Mouse (Mus musculus) liver, adult 2 months (tissue): ENCODE measurements around the gene Smcr8. TPM values are rescaled to one million over a fixed set of nuclear protein-coding genes. Genes with fewer than 3 reads are reported as not detected.

Experiments
- DNase-seq: peaks from one replicate; pipeline ENCODE4 v3.0.0-alpha.2; 2011; ENCODE audit warnings: low read depth, low spot score; ENCODE audit errors: extremely low read depth
- H3K27ac ChIP-seq: fragments of 200-500 bp; replicated peaks from 2 replicates; pipeline ENCODE4 v1.5.1; 2012; ENCODE audit warnings: low read depth, mild to moderate bottlenecking, control low read depth, inconsistent platforms, low read length; ENCODE audit not compliant: insufficient read depth
- H3K27me3 ChIP-seq: fragments of 200-500 bp; 2 replicates; pipeline ENCODE4 v1.6.1; 2012; ENCODE audit warnings: mild to moderate bottlenecking, moderate library complexity, low read length, inconsistent platforms; ENCODE audit not compliant: control insufficient read depth, insufficient read depth
- H3K36me3 ChIP-seq: fragments of 200-500 bp; 2 replicates; pipeline ENCODE4 v1.6.1; 2012; ENCODE audit warnings: low read length, inconsistent platforms; ENCODE audit not compliant: control insufficient read depth, insufficient read depth
- H3K4me1 ChIP-seq: fragments of 200-500 bp; 2 replicates; pipeline ENCODE4 v1.6.1; 2011; ENCODE audit warnings: low read length; ENCODE audit not compliant: control insufficient read depth, insufficient read depth
- H3K4me3 ChIP-seq: fragments of 200-500 bp; 2 replicates; pipeline ENCODE4 v1.5.1; 2011; ENCODE audit warnings: low read depth, mild to moderate bottlenecking, control low read depth, low read length, moderate library complexity; ENCODE audit not compliant: insufficient read depth
- H3K79me2 ChIP-seq: fragments of 200-500 bp; 2 replicates; pipeline ENCODE4 v1.6.1; 2012; ENCODE audit warnings: inconsistent platforms, mild to moderate bottlenecking, low read length, moderate library complexity; ENCODE audit not compliant: control insufficient read depth, insufficient read depth
- H3K9ac ChIP-seq: fragments of 200-500 bp; 2 replicates; pipeline ENCODE4 v1.6.1; 2012; ENCODE audit warnings: low read depth, mild to moderate bottlenecking, control low read depth, inconsistent platforms, low read length
- CTCF ChIP-seq: fragments of 200-500 bp; IDR thresholded peaks from 2 replicates; pipeline ENCODE4 v1.5.1; 2011; ENCODE audit warnings: low read depth, low read length, control low read depth
- POLR2A ChIP-seq: fragments of 200-500 bp; IDR thresholded peaks from 2 replicates; pipeline ENCODE4 v1.6.1; 2011; ENCODE audit warnings: low read length, control low read depth; ENCODE audit not compliant: insufficient read depth; ENCODE audit errors: extremely low read depth
- WGBS: fragments of 180-500 bp; shearing (Covaris S2); methylation state at CpG from one replicate; pipeline ENCODE4 v1.1.7; 2018; 5-methylcytosine and 5-hydroxymethylcytosine counted together
- polyA plus RNA-seq: library from polyadenylated mRNA; depleted of rRNA; stranded (reverse); fragments of >200 nt; gene quantifications from 2 replicates; pipeline ENCODE4 v1.2.3, GENCODE M21; 2012
- total RNA-seq: library from RNA; depleted of rRNA; stranded (reverse); fragments of >200 nt; gene quantifications from 2 replicates; pipeline ENCODE4 v1.2.3, GENCODE M21; 2014

Gene Smcr8
- total and polyA plus RNA-seq, 2 experiments, result 7.7 to 9.3 TPM

- H3K4me3 ChIP-seq, result no peak overlapping the region
- 5% methylated on average over 1 of the region's 1 CpGs for WGBS
- no peak overlapping the region for H3K27ac ChIP-seq
- H3K4me1 ChIP-seq, result peaks cover 26% of the 10 kb centered on the region
- H3K36me3 ChIP-seq, result peaks cover 3% of the 10 kb centered on the region; the same call in 1 of the 2 replicates
- peaks cover 31% of the 10 kb centered on the region for H3K79me2 ChIP-seq
- H3K9ac ChIP-seq, result no peak overlapping the region
- no peak for TF ChIP-seq CTCF
- H3K27me3 ChIP-seq, result no peaks in the 10 kb centered on the region
- peak; percentile 61 for DNase-seq
These were observed 2.5 kb upstream of the Smcr8 start for GRCm38 (mm10) chr11:60774841-60775240.

DNA sequence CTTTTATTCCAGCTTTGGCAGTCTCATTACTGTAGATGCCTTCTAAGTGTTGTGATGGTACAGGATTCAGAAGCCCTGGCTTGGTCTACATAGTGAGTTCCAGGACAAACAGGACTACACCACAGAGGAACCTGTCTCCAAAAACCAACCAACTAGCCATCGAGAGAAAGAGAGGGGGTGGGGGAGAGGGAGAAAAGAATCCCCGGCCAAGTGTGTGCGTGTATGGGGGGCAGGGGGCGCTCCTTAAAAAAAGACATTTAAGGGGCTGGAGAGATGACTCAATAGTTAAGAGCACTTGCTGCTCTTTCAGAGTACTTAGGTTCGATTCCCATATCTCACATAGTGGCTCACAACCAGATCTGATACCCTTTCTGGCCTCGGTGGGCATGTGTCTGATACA lies 1.7 kb upstream of the Smcr8 start:
- H3K27me3 ChIP-seq, result no peaks in the 10 kb centered on the region
- WGBS, result 58% methylated on average over 6 of the region's 6 CpGs
- H3K79me2 ChIP-seq, result peaks cover 34% of the 10 kb centered on the region; the same call in 1 of the 2 replicates
- H3K27ac ChIP-seq, result no peak overlapping the region
- H3K36me3 ChIP-seq, result peaks cover 3% of the 10 kb centered on the region; the same call in 1 of the 2 replicates
- DNase-seq, result no peak
- peaks cover 29% of the 10 kb centered on the region for H3K4me1 ChIP-seq
- TF ChIP-seq POLR2A (no peak), CTCF (no peak)
- no peak overlapping the region for H3K4me3 ChIP-seq
- H3K9ac ChIP-seq, result no peak overlapping the region

DNA sequence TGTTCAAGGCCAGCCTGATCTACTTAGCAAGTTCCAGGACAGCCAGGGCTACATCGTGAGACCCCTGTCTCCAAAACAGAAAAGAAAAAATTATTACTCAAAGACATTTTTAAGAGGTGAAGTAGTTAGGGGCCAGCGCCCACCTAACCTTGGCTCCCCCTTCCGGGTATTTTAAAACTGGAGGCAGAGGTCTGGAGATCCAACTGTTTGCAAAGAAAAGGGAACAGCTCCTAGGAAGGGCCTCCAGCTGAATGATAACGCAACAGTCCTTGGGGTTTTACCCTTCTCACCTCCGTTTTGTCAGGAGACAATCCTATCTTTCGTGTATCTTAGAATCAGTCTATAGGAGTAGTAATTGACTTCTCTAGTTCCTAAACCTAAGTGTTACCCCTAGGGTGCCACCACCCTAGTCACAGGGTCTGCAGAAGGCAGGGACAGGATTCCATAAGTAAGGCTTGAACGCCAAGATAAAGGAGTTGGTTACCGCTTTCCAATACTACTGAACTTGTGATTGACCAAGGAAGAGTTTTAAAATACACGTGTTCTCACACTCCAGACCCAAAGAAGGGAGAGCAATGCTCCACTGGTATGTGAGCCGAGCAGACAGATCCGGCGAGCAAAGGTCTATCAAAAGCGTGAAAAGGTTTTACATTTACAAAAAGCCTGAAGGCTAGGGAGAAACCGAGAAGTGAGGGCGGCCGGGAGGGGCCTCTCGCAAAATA lies 1.1 kb upstream of the Smcr8 start:
- Histone ChIP-seq H3K4me3 (peak overlapping the region; percentile 77), H3K27me3 (no peaks in the 10 kb centered on the region), H3K27ac (peak overlapping the region; percentile 64), H3K36me3 (peaks cover 3% of the 10 kb centered on the region; the same call in 1 of the 2 replicates), H3K79me2 (peaks cover 37% of the 10 kb centered on the region; the same call in 1 of the 2 replicates), H3K9ac (peak overlapping the region; percentile 64), H3K4me1 (peaks cover 30% of the 10 kb centered on the region)
- DNase-seq, result no peak
- TF ChIP-seq CTCF, result no peak
- no peak for TF ChIP-seq POLR2A
- 4% methylated on average over 17 of the region's 17 CpGs for WGBS

DNA sequence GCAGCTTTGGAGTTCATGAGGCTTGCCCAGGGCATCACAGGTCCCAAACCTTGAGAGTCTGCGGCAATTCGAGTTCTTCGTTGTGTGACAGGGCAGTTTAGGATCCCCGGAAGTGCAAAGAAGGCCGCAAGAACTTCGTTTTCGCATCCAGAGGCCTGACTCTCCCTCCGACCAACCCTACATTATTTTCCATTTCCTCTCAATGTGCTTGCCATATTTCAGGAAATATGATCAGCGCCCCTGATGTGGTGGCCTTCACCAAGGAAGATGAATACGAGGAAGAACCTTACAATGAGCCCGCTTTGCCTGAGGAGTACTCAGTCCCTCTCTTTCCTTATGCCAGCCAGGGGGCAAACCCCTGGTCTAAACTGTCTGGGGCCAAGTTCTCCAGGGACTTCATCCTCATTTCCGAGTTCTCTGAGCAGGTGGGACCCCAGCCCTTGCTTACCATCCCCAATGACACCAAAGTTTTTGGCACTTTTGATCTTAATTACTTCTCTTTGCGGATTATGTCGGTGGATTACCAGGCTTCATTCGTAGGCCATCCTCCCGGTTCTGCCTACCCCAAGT lies 562 bp downstream of the Smcr8 start:
- 20% methylated on average over 16 of the region's 16 CpGs for WGBS
- Histone ChIP-seq H3K36me3 (peaks cover 3% of the 10 kb centered on the region; the same call in 1 of the 2 replicates), H3K27me3 (no peaks in the 10 kb centered on the region), H3K4me3 (peak overlapping the region; percentile 77), H3K27ac (peak overlapping the region; percentile 88), H3K79me2 (peaks cover 42% of the 10 kb centered on the region; the same call in 1 of the 2 replicates), H3K9ac (peak overlapping the region; percentile 87), H3K4me1 (peaks cover 42% of the 10 kb centered on the region)
- DNase-seq, result no peak
- TF ChIP-seq CTCF, result no peak
- no peak for TF ChIP-seq POLR2A

DNA sequence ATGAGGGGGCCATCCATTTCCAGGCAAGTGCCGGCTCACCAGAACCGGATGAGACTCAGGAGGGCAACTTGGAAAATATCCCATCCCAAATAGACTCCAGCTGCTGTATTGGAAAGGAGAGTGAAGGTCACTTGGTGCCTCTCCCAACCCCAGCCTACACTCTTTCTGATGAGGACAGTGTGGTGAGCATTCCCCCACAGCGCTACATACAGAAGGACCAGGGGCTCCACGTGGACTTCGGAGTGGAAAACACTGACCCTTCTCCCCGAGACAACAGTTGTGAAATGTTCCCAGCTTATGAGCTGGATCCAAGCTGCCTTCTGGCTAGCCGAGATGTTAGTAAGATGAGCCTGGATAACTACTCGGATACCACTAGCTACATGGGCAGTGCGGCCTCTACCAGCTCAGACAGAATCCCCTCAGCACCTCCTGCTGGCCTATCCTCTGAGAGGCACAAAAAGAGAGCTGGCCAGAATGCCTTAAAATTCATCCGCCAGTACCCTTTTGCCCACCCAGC lies 2.4 kb downstream of the Smcr8 start:
- peaks cover 56% of the 10 kb centered on the region for H3K79me2 ChIP-seq
- WGBS, result 14% methylated on average over 10 of the region's 10 CpGs
- DNase-seq, result peak; percentile 77
- no peak for TF ChIP-seq CTCF
- TF ChIP-seq POLR2A, result no peak
- H3K4me1 ChIP-seq, result peaks cover 46% of the 10 kb centered on the region
- peaks cover 14% of the 10 kb centered on the region for H3K36me3 ChIP-seq
- no peaks in the 10 kb centered on the region for H3K27me3 ChIP-seq
- H3K9ac ChIP-seq, result peak overlapping the region; percentile 74
- H3K4me3 ChIP-seq, result peak overlapping the region; percentile 56
- peak overlapping the region; percentile 87 for H3K27ac ChIP-seq
